Mouse (Mus musculus) bone marrow, adult 2 months (tissue): ENCODE measurements around the gene Ccdc73. TPM values are rescaled to one million over a fixed set of nuclear protein-coding genes. Genes with fewer than 3 reads are reported as not detected.
"Not testable (repeated sequence)": the region's sequence is repeated elsewhere in the genome, so short reads cannot be mapped to it uniquely, and the experiment has no call there.

Experiments used
- H3K27ac ChIP-seq: fragments of 200-500 bp; 2 replicates; pipeline ENCODE4 v1.5.1; 2012; ENCODE audit warnings: low read depth, mild to moderate bottlenecking, control low read depth, inconsistent platforms, low read length; ENCODE audit not compliant: control insufficient read depth, poor library complexity, insufficient read depth
- H3K4me1 ChIP-seq: fragments of 200-500 bp; 2 replicates; pipeline ENCODE4 v1.6.1; 2011; ENCODE audit warnings: low read length; ENCODE audit not compliant: control insufficient read depth, insufficient read depth
- H3K4me3 ChIP-seq: fragments of 200-500 bp; replicated peaks from 2 replicates; pipeline ENCODE3; 2011; ENCODE audit warnings: mild to moderate bottlenecking, low read depth, low read length, control low read depth; ENCODE audit not compliant: control insufficient read depth
- CTCF ChIP-seq: fragments of 200-500 bp; IDR thresholded peaks from 2 replicates; pipeline ENCODE4 v1.5.1; 2011; ENCODE audit warnings: low read length, control low read depth; ENCODE audit not compliant: control insufficient read depth, insufficient read depth
- POLR2A ChIP-seq: fragments of 200-500 bp; IDR thresholded peaks from 2 replicates; pipeline ENCODE4 v1.6.1; 2011; ENCODE audit warnings: low read depth, mild to moderate bottlenecking, control low read depth, low read length, borderline replicate concordance; ENCODE audit not compliant: control insufficient read depth
- WGBS: fragments of 180-500 bp; shearing (Covaris S2); methylation state at CpG from one replicate; pipeline ENCODE4 v1.1.7; 2018; 5-methylcytosine and 5-hydroxymethylcytosine counted together
- polyA plus RNA-seq: library from polyadenylated mRNA; stranded (reverse); fragments of >200 nt; gene quantifications from 2 replicates; pipeline ENCODE4 v1.2.4, GENCODE M21; 2011; ENCODE audit warnings: low replicate concordance; ENCODE audit not compliant: missing spikeins, insufficient read depth, insufficient read length

Ccdc73 gene
- polyA plus RNA-seq, 1 experiment: not detected

GRCm38 (mm10) chr2:104856218-104856617 is 11.4 kb upstream of the Ccdc73 start:
- TF ChIP-seq POLR2A: no peak
- no peak for TF ChIP-seq CTCF
- no peak overlapping the region for H3K27ac ChIP-seq
- WGBS: 66% methylated on average over 1 of the region's 1 CpGs

GRCm38 (mm10) chr2:104858083-104858482 is 9.5 kb upstream of the Ccdc73 start:
- not testable (repeated sequence) for H3K4me1 ChIP-seq, H3K27ac ChIP-seq
- WGBS: 71% methylated on average over 3 of the region's 3 CpGs

More at GRCm38 (mm10) chr2:104856218-104856617, 11.4 kb upstream of the Ccdc73 start:
- Histone ChIP-seq H3K4me1 (no peaks in the 10 kb centered on the region; the same call in 1 of the 2 replicates), H3K4me3 (no peak overlapping the region)

GRCm38 (mm10) chr2:104859060-104859459 is 8.5 kb upstream of the Ccdc73 start:
- Histone ChIP-seq H3K4me1 (no peaks in the 10 kb centered on the region), H3K27ac (no peak overlapping the region), H3K4me3 (no peak overlapping the region)
- WGBS: 68% methylated on average over 5 of the region's 5 CpGs
- no peak for TF ChIP-seq POLR2A
- no peak for TF ChIP-seq CTCF

More at GRCm38 (mm10) chr2:104858083-104858482, 9.5 kb upstream of the Ccdc73 start:
- not testable (repeated sequence) for H3K4me3 ChIP-seq

- no peak overlapping the region for H3K4me3 ChIP-seq
- 83% methylated on average over 10 of the region's 10 CpGs for WGBS
- no peak overlapping the region for H3K27ac ChIP-seq
These were observed 7.2 kb upstream of the Ccdc73 start for GRCm38 (mm10) chr2:104860426-104860825.

GRCm38 (mm10) chr2:104864176-104864860 is 3.3 kb upstream of the Ccdc73 start:
- Histone ChIP-seq H3K4me1 (no peaks in the 10 kb centered on the region), H3K27ac (no peak overlapping the region), H3K4me3 (no peak overlapping the region)
- WGBS: 53% methylated on average over 4 of the region's 4 CpGs
- no peak for TF ChIP-seq POLR2A
- no peak for TF ChIP-seq CTCF

More at GRCm38 (mm10) chr2:104860426-104860825, 7.2 kb upstream of the Ccdc73 start:
- TF ChIP-seq POLR2A (no peak), CTCF (no peak)
- H3K4me1 ChIP-seq: no peaks in the 10 kb centered on the region

- Histone ChIP-seq H3K4me1 (no peaks in the 10 kb centered on the region), H3K27ac (no peak overlapping the region), H3K4me3 (no peak overlapping the region)
- WGBS: 78% methylated on average over 3 of the region's 3 CpGs
- TF ChIP-seq POLR2A (no peak), CTCF (no peak)
These were observed 1.5 kb downstream of the Ccdc73 start for GRCm38 (mm10) chr2:104869101-104869500.

- 82% methylated on average over 8 of the region's 8 CpGs for WGBS
- H3K4me1 ChIP-seq: no peaks in the 10 kb centered on the region
- TF ChIP-seq POLR2A (no peak), CTCF (no peak)
- no peak overlapping the region for H3K27ac ChIP-seq
- no peak overlapping the region for H3K4me3 ChIP-seq
These were observed 11.2 kb downstream of the Ccdc73 start for GRCm38 (mm10) chr2:104878794-104879193.

- Histone ChIP-seq H3K27ac (no peak overlapping the region), H3K4me1 (no peaks in the 10 kb centered on the region), H3K4me3 (no peak overlapping the region)
- WGBS: 86% methylated on average over 18 of the region's 18 CpGs
- TF ChIP-seq CTCF (no peak), POLR2A (no peak)
These were observed 18.5 kb downstream of the Ccdc73 start for GRCm38 (mm10) chr2:104886109-104886508.

GRCm38 (mm10) chr2:104887331-104887730 is 19.7 kb downstream of the Ccdc73 start:
- 59% methylated on average over 2 of the region's 2 CpGs for WGBS
- H3K4me1 ChIP-seq, H3K27ac ChIP-seq, H3K4me3 ChIP-seq: not testable (repeated sequence)
